Mouse (Mus musculus): ENCODE measurements around the gene Ap4m1.

- TF ChIP-seq CTCF (IDR thresholded peaks at IDR 0.05; ENCODE audit: low read depth) = no peak
- no peak for TF ChIP-seq EP300 (IDR thresholded peaks at IDR 0.05; ENCODE audit: low read depth)
Observed at GRCm38 (mm10) chr5:138226491-138226890, 54.7 kb downstream of the Ap4m1 start.
